In the genomic region with DNA sequence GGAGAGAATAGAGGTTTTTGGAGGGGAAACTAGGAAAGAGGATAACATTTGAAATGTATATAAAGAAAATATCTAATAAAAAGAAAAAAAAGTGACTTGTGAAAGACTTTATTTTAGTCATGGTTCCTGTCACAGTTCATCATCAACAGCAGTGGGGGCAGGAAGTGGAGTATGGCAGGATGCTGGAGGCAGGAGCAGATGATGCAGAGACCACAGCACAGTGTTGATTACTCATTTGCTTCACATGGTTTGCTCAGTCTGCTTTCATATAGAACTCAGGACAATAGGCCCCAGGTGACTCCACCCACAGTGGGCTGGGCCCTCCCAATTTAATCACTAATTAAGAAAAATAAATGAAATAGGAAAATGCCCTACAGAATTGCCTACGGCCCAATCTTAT, we compare ENCODE assay signal across 9 mouse cellular contexts. TPM values are rescaled to one million over a fixed set of nuclear protein-coding genes. Genes with fewer than 3 reads are reported as not detected.
"Had no signal": no experiment of that assay in that cellular context is flagged by ENCODE, and none has a peak within 500 bp of the region (broad histone marks: within the 10 kb centered on the region; RNA-seq: fewer than 3 reads in every experiment).

No protein-coding gene starts in this region.

- DNase-seq: kidney, postnatal 14 days; left cerebral cortex, postnatal 4 days; lung, adult 18-20 months; midbrain, embryonic 14.5 days; thymus, adult 2 months; thymus, postnatal 25 days had no signal

RNA-seq across cellular contexts. Expression of a gene that starts 53.5 kb away (rescaled TPM):
- polyA plus RNA-seq: large intestine, adult 2 months; liver, adult 2 months; midbrain, embryonic 14.5 days; myocyte; thymus, adult 2 months had no signal
